Mouse (Mus musculus): Measurements from ENCODE around the gene Cdh4. TPM values are rescaled to one million over a fixed set of nuclear protein-coding genes. Genes with fewer than 3 reads are reported as not detected.

The Cdh4 gene
- polyA plus RNA-seq (2012; ENCODE audit: insufficient read depth, insufficient read length, missing spikeins): 0.50 TPM in 1 of 2 replicates, not detected in the other

DNA sequence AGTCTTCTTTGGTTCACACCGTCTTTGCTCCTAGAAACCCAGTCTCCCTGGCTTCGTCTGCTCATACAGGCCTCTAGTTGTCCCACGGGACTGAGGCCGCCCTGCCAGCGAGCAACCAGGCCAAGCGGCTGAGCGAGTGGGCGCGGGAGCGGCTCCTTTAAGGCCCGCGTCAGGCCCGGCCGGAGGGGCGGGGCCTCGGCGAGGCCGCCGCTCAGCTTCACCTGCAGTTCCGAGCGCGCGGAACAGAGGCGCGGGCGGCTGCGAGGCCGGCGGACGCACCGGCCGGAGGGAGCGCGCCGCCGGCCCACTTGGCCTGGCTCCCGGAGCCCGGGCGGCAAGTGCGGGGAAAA, at the start of gene Cdh4:
Gene Cdh4, plus strand, starts transcription at position 241 of the 350 bp plus-strand sequence.
- H3K4me1 ChIP-seq (ENCODE audit: control insufficient read depth, insufficient read depth, insufficient read length, low read length): no peaks in the 10 kb centered on the region
- H3K27ac ChIP-seq (replicated peaks; ENCODE audit: low read depth, low read length): no peak within 1 kb of the TSS
- H3K4me3 ChIP-seq (ENCODE audit: insufficient read depth, low read depth, low read length): peak within 1 kb of the TSS; percentile 63

DNA sequence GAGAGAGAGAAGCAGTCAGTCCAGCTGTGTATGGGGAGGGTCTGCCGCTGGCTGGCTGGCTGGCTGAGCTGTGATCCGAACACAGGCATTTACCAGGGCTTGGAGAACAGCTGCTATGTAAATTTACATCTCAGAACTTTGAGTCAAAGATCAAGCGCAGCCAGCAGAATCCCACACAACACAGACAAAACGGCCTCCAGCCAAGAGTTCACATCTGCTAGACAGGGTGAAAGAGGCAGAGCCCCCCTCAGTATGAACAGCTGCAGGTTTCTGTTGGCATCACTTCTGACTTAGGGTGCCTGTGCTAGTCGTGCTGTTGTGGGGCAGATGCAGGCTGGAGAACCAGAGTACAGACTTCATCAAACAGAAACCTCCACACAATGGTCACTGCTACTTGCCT, 46.8 kb upstream of the Cdh4 start:
- Histone ChIP-seq H3K4me1 (ENCODE audit: control insufficient read depth, insufficient read depth, insufficient read length, low read length) (no peaks in the 10 kb centered on the region), H3K4me3 (ENCODE audit: insufficient read depth, low read depth, low read length) (no peak overlapping the region), H3K27ac (replicated peaks; ENCODE audit: low read depth, low read length) (no peak overlapping the region)

DNA sequence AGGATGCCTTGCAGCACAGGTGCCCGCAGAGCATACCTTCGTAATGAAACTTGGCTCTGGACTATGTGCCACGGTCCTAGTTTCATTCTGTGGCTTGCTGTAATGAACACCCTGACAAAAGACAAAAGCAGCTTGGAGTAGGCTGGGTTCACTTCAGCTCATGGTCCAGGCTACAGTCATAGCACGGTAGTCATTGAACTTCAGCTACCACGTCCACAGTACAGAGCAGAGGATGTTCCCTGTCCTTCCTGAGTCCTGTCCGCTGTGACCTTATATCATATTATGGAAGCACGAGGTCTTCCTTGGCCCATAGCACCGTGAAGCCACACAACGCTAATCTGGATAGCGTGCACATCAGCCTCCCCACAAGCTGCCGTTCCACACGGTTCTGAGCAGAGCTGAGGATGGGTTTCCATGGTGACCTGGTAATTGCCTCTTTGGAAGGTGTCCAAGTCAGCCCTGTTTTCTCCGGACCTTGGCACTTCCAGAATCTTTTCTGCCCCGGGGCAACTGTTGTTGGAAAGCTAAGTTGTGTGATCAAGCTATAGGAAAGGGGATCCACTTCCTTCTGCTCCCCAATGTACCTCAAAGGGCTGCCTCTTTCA, 42.5 kb upstream of the Cdh4 start:
- no peak overlapping the region for H3K27ac ChIP-seq (replicated peaks; ENCODE audit: low read depth, low read length)
- no peak overlapping the region for H3K4me3 ChIP-seq (ENCODE audit: insufficient read depth, low read depth, low read length)
- no peaks in the 10 kb centered on the region for H3K4me1 ChIP-seq (ENCODE audit: control insufficient read depth, insufficient read depth, insufficient read length, low read length)

DNA sequence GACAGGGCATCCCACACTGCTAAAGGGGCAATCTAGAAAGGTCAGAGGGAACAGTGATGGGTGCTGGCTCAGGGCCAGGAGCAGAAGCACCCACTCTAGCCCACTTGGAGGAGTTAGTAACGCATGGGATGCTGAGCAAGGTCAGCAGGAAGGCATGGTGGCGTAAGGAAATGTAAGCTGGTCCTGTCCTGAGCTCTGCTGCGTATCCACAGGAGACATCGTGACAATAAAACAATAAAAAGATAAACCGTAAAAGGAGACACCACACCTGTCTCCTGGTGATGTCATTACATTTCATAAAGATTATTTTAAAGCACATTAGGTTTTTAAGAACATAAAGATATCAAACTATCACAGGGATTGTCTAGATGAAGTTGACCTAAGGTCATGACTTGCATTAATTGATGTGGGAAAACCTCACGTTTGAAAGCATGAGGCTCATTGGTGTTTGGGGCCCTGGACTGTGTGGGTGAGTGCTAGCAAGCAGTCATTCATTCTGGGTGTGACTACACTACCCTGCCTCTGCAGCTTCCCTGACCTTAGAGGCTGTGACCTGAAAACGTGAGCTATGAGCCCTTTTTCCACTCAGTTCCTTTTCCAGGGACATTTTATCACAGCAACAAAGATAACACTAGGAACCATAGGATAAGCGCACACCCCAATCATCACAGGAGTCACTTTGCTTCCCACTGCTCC, 31.2 kb upstream of the Cdh4 start:
- Histone ChIP-seq H3K27ac (replicated peaks; ENCODE audit: low read depth, low read length) (no peak overlapping the region), H3K4me1 (ENCODE audit: control insufficient read depth, insufficient read depth, insufficient read length, low read length) (no peaks in the 10 kb centered on the region), H3K4me3 (ENCODE audit: insufficient read depth, low read depth, low read length) (no peak overlapping the region)

DNA sequence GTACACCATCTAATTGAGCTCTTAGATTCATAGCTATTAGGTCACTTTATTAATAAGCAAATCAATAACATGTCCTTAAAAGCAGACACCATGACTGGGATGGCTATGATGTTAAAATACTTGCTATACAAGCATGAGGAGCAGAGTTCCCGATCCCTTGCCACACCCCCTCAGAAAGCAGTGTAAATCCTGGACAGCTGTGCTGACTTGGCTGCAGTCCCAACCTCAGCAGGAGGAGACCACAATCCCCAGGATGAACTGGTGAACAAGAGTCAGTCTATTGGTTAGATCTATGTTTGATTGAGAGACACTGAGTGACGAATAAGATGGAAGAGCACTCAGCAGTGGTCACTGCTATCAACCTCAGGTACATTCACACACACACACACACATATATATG, 29.3 kb upstream of the Cdh4 start:
- H3K27ac ChIP-seq (replicated peaks; ENCODE audit: low read depth, low read length): no peak overlapping the region
- no peaks in the 10 kb centered on the region for H3K4me1 ChIP-seq (ENCODE audit: control insufficient read depth, insufficient read depth, insufficient read length, low read length)
- no peak overlapping the region for H3K4me3 ChIP-seq (ENCODE audit: insufficient read depth, low read depth, low read length)

DNA sequence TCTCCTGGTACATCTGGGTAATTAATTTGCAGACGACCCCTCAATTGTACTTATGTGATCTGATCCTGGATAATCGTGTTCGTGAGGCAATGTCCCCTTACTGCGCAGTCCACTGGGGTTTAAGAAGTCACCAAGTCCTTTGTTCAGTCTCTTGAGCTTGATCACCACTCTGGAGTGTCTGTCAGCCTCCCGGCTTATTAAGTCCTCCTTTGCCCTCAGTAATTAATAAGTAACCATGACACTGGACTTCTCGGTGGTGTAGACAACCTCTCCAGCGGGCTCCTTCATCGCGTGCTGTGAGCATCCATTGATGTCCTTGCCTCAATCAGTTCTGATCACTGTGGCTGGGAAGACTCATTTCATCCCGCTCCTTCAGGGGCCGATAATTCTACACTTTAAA, 28.0 kb upstream of the Cdh4 start:
- no peak overlapping the region for H3K4me3 ChIP-seq (ENCODE audit: insufficient read depth, low read depth, low read length)
- no peak overlapping the region for H3K27ac ChIP-seq (replicated peaks; ENCODE audit: low read depth, low read length)
- H3K4me1 ChIP-seq (ENCODE audit: control insufficient read depth, insufficient read depth, insufficient read length, low read length): no peaks in the 10 kb centered on the region

DNA sequence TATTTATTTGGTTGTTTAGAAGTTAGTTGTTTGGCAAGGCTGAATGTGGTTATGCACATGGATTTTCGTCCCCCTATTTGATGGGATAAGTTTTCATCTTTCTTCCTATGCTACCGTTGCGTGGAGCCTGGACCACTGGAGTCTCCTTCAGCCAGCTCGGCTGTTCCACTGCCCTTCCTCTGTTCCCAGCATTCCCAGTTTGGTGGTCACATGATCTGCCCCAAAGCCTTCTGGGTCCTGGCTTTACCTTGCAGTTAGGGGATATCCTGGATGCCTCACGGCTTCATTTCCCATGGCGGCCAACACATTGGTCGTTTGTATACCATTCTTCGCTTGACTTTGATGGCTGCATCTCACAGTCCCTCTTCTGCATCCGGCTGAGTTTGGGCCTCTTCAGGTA, 27.5 kb upstream of the Cdh4 start:
- H3K4me3 ChIP-seq (ENCODE audit: insufficient read depth, low read depth, low read length): no peak overlapping the region
- no peak overlapping the region for H3K27ac ChIP-seq (replicated peaks; ENCODE audit: low read depth, low read length)
- no peaks in the 10 kb centered on the region for H3K4me1 ChIP-seq (ENCODE audit: control insufficient read depth, insufficient read depth, insufficient read length, low read length)

DNA sequence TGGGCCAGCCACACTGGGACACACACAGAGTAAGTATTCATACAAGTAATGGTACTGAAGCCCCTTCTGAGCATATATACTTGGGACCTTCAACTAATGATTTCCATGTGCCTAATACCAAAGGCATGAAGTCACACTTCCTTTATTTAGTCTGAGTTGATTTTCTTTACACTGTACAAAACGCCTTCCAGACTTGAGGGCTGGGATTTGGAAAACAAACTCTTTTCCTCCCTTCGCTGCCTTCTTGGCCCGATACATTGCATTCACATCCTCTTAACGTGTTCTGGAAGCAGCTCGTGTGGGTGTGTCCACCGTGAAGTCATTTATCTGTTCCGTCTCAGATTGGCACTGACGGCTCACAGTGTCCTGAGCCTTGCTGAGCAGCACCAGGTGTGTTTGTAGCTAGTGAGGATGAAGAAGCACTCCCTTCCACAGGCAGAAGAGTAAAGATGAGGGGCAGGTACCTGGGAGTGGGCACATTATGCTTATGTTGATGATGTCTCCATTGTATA, 26.3 kb upstream of the Cdh4 start:
- Histone ChIP-seq H3K4me1 (ENCODE audit: control insufficient read depth, insufficient read depth, insufficient read length, low read length) (no peaks in the 10 kb centered on the region), H3K4me3 (ENCODE audit: insufficient read depth, low read depth, low read length) (no peak overlapping the region), H3K27ac (replicated peaks; ENCODE audit: low read depth, low read length) (no peak overlapping the region)

DNA sequence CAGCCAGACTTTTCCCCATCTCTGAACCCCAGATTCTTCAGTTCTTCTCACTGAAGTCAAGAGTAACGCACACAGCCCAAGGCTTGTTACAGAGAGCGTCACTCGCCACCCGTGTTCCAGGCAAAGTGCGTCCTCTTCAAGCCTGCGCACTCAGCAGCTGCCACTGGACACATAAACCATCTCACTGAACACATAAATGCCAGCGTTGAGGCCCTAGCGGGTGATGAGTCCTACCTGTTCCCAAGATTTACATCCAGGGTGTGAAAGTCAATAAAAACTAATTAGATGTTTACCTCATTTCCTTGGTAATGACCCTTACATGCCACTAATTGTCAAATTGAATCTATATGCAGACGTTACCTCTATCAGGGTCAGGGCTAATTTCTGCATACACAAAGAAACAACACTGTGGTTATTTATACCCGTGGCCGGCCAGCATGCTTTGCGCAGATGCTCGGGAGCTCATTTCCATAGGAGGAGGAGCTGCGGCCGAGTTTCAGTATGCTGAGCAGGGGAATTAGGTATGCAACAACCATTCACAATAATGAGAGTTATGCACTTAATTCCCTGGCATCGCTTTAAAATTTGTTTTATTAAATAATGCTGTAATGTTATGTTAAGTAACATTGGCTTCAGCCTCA, 25.5 kb upstream of the Cdh4 start:
- no peak overlapping the region for H3K27ac ChIP-seq (replicated peaks; ENCODE audit: low read depth, low read length)
- no peak overlapping the region for H3K4me3 ChIP-seq (ENCODE audit: insufficient read depth, low read depth, low read length)
- H3K4me1 ChIP-seq (ENCODE audit: control insufficient read depth, insufficient read depth, insufficient read length, low read length): no peaks in the 10 kb centered on the region

DNA sequence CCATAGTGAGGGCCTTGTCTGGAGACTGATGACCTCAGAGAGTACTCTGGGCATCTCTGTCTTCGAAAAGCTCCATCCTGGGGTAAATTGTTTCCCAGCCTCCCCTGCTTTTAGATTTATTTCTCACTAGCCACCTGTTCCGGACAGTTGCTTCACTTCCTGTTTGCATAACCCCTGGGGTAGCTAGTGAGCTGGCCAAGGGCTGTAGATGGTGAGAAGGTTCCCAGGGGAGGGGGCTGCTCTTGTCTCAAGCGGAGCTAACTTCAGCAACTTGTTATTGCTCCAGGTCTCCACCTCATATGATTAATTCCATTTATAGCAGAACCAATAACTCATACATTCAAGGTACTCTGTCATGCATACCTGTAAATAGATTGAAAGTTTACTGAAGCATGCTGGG, 16.6 kb upstream of the Cdh4 start:
- no peak overlapping the region for H3K27ac ChIP-seq (replicated peaks; ENCODE audit: low read depth, low read length)
- no peak overlapping the region for H3K4me3 ChIP-seq (ENCODE audit: insufficient read depth, low read depth, low read length)
- H3K4me1 ChIP-seq (ENCODE audit: control insufficient read depth, insufficient read depth, insufficient read length, low read length): no peaks in the 10 kb centered on the region

DNA sequence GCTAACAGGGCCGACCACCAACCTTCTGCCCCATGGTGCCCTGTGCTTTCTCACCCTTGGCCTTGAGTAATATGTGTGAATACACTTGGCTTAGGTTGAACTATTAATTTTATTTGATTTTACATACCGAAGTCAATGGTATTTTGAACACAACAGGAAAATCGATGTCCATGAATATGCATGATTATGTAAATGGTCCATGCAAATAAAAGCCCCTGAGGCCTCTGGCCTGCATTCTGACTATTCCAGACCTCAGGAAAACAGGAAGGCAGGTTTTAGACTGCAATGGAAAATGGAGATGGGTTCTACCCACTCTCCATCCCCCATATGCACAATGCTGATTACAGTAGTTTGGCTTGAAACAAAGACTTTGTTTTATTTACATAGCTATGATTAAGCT, 13.3 kb upstream of the Cdh4 start:
- H3K4me1 ChIP-seq (ENCODE audit: control insufficient read depth, insufficient read depth, insufficient read length, low read length): no peaks in the 10 kb centered on the region
- H3K4me3 ChIP-seq (ENCODE audit: insufficient read depth, low read depth, low read length): no peak overlapping the region
- no peak overlapping the region for H3K27ac ChIP-seq (replicated peaks; ENCODE audit: low read depth, low read length)

DNA sequence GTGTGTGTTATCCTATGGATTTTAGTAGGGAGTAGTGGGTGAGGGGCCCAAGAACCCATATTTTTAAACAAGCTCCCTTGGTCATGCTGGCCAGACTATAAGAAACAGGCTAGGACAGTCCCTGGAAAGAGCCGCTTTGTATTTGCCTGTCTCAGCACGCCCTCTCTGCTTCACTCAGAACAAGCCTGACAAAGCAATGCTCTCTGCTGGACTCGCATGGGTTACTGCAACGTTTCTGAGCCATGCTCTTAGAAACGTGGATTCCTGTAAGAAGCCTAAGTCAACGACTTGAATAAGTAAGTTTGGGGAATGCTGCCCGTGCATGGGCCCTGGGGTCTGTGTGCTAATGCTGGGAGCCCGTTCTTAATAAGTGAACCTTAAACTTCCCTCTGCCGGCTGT, 2.1 kb upstream of the Cdh4 start:
- no peak overlapping the region for H3K4me3 ChIP-seq (ENCODE audit: insufficient read depth, low read depth, low read length)
- H3K27ac ChIP-seq (replicated peaks; ENCODE audit: low read depth, low read length): no peak overlapping the region
- no peaks in the 10 kb centered on the region for H3K4me1 ChIP-seq (ENCODE audit: control insufficient read depth, insufficient read depth, insufficient read length, low read length)

DNA sequence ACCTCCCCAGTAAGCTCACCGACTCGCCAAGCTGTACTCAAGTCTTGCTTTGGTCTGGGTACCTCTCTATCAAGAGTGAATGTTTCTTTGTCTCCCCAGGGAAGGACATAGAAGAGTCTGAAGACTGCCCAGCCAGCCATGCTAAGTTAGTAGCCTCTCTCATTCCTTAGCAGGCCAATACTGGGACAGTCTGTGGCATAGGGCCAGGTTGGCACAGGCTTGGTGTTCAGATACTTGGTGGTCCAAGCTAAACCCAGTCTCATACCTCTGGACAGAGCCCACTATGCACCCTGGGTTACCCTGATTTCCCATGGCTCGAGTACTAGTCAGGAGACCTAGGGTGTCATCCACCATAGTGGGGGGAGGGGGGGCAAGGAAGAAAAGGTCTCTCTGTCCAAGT, 1.1 kb upstream of the Cdh4 start:
- no peaks in the 10 kb centered on the region for H3K4me1 ChIP-seq (ENCODE audit: control insufficient read depth, insufficient read depth, insufficient read length, low read length)
- H3K4me3 ChIP-seq (ENCODE audit: insufficient read depth, low read depth, low read length): no peak overlapping the region
- H3K27ac ChIP-seq (replicated peaks; ENCODE audit: low read depth, low read length): no peak overlapping the region

DNA sequence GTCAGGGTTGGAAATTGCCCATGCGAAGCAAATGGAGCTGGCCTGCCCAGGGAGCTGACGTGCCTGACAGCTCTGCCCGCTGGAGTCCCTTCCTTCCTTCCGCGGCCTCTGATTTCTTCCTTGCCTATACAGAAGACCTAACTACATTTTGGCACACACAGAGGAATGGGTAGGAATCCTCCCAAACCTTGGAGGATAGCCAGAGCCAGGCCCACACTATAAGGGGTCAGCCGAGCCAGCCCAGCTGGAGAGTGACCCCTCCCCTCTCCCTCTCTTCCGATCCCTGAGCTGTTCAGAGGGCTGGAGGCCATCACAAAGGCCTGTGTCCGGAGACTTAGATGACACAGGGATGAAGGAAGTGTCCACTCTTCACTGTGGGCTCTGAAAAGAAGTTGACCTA, 514 bp upstream of the Cdh4 start:
- no peaks in the 10 kb centered on the region for H3K4me1 ChIP-seq (ENCODE audit: control insufficient read depth, insufficient read depth, insufficient read length, low read length)
- H3K27ac ChIP-seq (replicated peaks; ENCODE audit: low read depth, low read length): no peak overlapping the region
- peak overlapping the region; percentile 63 for H3K4me3 ChIP-seq (ENCODE audit: insufficient read depth, low read depth, low read length)

DNA sequence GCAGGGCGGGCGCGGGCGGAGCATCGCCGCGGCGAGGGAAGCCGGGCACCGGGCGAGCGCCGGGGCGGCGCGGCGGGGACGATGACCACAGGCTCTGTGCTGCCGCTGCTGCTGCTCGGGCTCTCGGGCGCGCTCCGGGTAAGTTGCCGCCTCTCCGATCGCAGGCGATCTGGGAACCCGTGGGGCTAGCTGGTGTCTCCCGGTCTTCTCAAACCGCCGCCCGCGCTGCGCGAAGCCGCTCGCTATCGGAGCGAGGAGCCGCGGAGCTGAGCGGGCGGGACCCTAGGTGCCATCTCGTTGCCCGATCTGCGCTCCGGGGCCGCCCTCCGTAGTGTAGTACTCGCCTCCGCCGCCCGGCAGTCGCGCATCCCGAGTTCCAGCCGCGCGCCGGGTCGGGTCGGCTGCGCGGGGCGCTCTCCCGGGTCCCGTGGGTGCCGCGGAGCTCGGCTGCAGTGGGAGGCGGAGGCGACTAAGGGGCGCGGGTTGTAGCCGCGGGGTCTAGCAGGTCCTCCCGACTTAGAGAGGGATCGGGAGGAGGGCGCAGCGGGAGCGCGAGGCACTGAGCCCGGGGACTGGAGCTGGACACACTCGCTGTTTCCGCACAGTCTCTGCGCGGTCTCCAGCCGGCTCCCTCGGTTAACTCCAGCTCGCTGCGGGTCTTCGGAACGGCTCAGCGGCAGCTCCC, 452 bp downstream of the Cdh4 start:
- H3K27ac ChIP-seq (replicated peaks; ENCODE audit: low read depth, low read length): no peak overlapping the region
- H3K4me3 ChIP-seq (ENCODE audit: insufficient read depth, low read depth, low read length): peak overlapping the region; percentile 63
- no peaks in the 10 kb centered on the region for H3K4me1 ChIP-seq (ENCODE audit: control insufficient read depth, insufficient read depth, insufficient read length, low read length)
